Mouse (Mus musculus) limb, embryonic 10.5 days (tissue): Measurements from ENCODE around the gene A4galt. TPM values are rescaled to one million over a fixed set of nuclear protein-coding genes. Genes with fewer than 3 reads are reported as not detected.

Source experiments
- DNase-seq: peaks from one replicate; pipeline ENCODE4 v3.0.0-alpha.2; 2017; ENCODE audit warnings: low spot score
- H3K27ac ChIP-seq: fragments of 300-500 bp; sonication (generic); 2 replicates; pipeline ENCODE4 v1.5.1; 2016; ENCODE audit warnings: mild to moderate bottlenecking
- H3K27me3 ChIP-seq: fragments of 300-500 bp; sonication (generic); 2 replicates; pipeline ENCODE4 v1.6.1; 2016; ENCODE audit warnings: low read depth, mild to moderate bottlenecking; ENCODE audit not compliant: poor library complexity, severe bottlenecking
- H3K36me3 ChIP-seq: fragments of 300-500 bp; sonication (generic); 2 replicates; pipeline ENCODE4 v1.6.1; 2016; ENCODE audit warnings: mild to moderate bottlenecking, moderate library complexity
- H3K4me1 ChIP-seq: fragments of 300-500 bp; sonication (generic); 2 replicates; pipeline ENCODE4 v1.6.1; 2016
- H3K4me3 ChIP-seq: fragments of 300-500 bp; sonication (generic); 2 replicates; pipeline ENCODE4 v1.5.1; 2016; ENCODE audit warnings: mild to moderate bottlenecking, moderate library complexity
- H3K9me3 ChIP-seq: fragments of 300-500 bp; sonication (generic); replicated peaks from 2 replicates; pipeline ENCODE4 v1.6.1; 2016; ENCODE audit warnings: mild to moderate bottlenecking
- WGBS: fragments of 180-500 bp; shearing (Covaris S2); methylation state at CpG from one replicate; pipeline ENCODE4 v1.1.7; 2016; 5-methylcytosine and 5-hydroxymethylcytosine counted together
- polyA plus RNA-seq: library from polyadenylated mRNA; unstranded; fragments of >200 nt; fragmentation: Nextera tagmentation; extraction: Ambion mirVana; gene quantifications from 2 replicates; pipeline ENCODE4 v1.2.1, GENCODE M21; 2016

A4galt gene
- polyA plus RNA-seq, 1 experiment from 2014 or later, result not detected

DNA sequence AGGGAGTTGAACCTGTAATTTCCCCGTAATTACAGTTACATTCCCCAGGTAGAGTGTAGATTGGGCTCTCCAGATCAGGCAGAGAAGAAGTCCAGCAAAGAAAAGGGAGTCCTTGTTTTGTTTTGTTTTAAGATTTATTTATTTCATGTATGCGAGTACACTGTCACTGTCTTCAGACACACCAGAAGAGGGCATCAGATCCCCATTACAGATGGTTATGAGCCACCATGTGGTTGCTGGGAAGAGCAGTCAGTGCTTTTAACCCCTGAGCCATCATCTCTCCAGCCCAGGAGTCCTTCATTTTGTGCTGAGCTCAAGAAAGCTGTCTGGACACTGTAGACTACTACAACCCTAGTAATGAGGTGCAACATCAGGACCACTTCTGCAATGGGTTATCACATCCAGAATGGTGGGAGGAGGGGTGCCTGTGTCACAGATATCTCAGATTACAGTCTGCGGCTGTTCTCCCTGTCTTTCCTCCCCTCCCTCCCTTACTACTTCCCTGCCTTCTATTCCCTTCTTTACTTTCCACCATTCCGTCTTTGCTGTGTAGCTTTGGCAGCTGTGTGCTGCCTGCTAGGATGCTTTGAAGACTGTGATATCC, 42.4 kb downstream of the A4galt start:
- peak overlapping the region; percentile 19; the same call in 1 of the 2 replicates for H3K27ac ChIP-seq
- WGBS, result 38% methylated on average over 4 of the region's 4 CpGs
- peaks cover 26% of the 10 kb centered on the region for H3K4me1 ChIP-seq
- no peaks in the 10 kb centered on the region for H3K36me3 ChIP-seq
- no peaks in the 10 kb centered on the region for H3K27me3 ChIP-seq
- no peaks in the 10 kb centered on the region for H3K9me3 ChIP-seq
- peak overlapping the region; percentile 39 for H3K4me3 ChIP-seq
- DNase-seq, result peak; percentile 43

DNA sequence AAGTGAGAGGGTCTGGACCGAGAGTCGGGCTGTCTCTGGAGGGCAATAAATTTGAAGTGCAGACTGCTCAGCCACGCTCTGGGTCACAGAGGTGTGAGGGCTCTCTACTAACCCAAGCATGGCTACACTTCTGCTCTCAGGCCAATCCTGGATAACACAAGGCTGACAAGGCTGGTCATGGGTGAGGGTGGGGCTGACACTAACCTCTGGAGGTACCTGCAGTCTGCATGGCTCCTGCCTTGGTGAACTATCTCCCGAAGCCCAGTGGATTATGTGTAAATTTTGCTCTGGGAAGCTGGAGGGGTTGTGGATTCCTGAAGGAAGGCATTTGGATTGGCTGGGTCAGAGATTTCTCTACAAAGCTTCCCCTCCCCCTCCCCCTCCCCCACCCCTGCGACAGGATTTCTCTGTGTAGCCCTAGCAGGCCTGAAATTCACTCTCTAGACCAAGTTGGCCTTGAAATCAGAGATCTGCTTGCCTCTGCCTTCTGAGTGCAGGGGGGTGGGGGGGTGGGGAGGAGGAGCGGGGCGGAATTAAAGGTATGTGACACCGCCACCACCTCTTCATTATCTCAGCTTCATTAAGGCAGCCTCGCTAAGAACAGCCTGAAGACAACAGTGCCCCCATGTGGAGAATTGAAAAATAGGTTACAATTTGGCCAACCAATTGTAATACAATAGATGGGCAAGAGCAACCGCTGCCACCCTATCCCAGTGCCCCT, 46.7 kb downstream of the A4galt start:
- Histone ChIP-seq H3K9me3 (no peaks in the 10 kb centered on the region), H3K36me3 (no peaks in the 10 kb centered on the region), H3K4me1 (peaks cover 25% of the 10 kb centered on the region), H3K27me3 (no peaks in the 10 kb centered on the region), H3K27ac (peak overlapping the region; percentile 46; the same call in 1 of the 2 replicates), H3K4me3 (no peak overlapping the region)
- peak; percentile 46 for DNase-seq
- WGBS, result 20% methylated on average over 10 of the region's 10 CpGs

DNA sequence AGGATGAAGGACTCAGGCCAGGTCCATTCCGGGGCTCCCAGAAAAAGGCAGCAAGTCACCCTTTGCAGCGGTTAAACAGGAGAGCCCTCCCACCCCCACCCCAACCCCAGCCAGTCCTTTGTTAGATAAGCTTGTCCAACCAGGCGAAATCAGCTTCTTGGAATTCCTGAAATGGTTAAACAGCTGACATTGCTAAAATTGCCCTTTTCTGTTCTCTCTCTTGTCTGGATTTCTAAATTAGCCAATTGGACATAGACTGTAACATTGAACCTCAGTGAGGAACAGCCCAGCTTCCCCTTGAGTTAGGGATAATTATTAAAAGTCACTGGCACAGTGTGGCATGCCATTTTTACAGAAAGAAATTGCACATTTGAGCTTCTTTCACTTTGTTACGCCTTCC, 49.2 kb downstream of the A4galt start:
- H3K36me3 ChIP-seq, result no peaks in the 10 kb centered on the region
- WGBS, result 87% methylated on average over 4 of the region's 4 CpGs
- no peaks in the 10 kb centered on the region for H3K27me3 ChIP-seq
- no peak overlapping the region for H3K27ac ChIP-seq
- DNase-seq, result no peak
- no peaks in the 10 kb centered on the region for H3K9me3 ChIP-seq
- no peak overlapping the region for H3K4me3 ChIP-seq
- H3K4me1 ChIP-seq, result peaks cover 11% of the 10 kb centered on the region

DNA sequence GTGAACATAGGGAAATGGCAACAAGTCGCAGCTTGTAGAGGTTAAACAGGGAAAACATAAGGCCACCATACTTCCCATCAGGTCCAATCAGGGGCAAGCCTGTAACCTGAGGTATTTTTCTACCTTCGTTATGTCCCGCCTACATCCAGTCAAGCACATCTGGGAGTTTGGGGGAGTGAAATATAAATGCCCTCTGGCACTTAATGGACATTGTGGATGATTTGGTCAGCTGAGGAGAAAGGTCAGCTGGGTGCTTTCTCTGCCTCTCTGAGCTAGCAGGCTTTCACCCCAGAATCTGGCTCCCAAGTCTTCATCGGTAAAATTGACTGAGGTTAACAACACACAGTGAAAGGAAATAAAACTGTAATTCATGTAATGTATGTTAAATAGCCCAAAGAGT, 58.2 kb downstream of the A4galt start:
- 95% methylated on average over 4 of the region's 4 CpGs for WGBS
- no peak for DNase-seq

DNA sequence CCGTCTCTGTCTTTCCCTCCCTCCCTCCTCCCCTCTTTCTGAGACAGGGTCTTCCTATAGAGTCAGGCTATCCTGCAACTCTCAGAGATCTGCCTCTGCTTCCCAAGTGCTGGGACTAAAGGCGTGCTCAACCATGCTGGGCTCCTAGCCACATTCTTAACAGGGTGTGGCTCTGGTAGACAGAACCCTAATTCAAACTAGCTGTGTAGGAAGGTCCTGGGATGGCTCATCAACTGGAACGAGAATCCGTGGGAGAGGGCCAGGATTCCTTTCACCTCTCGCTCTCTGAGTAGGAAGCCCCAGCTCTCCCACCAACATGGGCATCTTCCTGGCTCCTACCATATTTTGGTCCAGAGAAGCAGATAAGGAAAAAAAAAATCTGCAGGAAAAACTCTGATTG, 69.2 kb downstream of the A4galt start:
- H3K4me1 ChIP-seq, result no peaks in the 10 kb centered on the region
- no peaks in the 10 kb centered on the region for H3K36me3 ChIP-seq
- H3K27me3 ChIP-seq, result no peaks in the 10 kb centered on the region
- no peak overlapping the region for H3K27ac ChIP-seq
- 78% methylated on average over 5 of the region's 5 CpGs for WGBS
- no peak for DNase-seq
- H3K9me3 ChIP-seq, result no peaks in the 10 kb centered on the region
- H3K4me3 ChIP-seq, result no peak overlapping the region

More for the DNA sequence above, 58.2 kb downstream of the A4galt start:
- Histone ChIP-seq H3K4me1 (no peaks in the 10 kb centered on the region), H3K9me3 (0 out of 2 replicates have a peak, but pooled peaks cover 2% of the 10 kb centered on the region), H3K27ac (no peak overlapping the region), H3K36me3 (no peaks in the 10 kb centered on the region), H3K27me3 (no peaks in the 10 kb centered on the region), H3K4me3 (no peak overlapping the region)

DNA sequence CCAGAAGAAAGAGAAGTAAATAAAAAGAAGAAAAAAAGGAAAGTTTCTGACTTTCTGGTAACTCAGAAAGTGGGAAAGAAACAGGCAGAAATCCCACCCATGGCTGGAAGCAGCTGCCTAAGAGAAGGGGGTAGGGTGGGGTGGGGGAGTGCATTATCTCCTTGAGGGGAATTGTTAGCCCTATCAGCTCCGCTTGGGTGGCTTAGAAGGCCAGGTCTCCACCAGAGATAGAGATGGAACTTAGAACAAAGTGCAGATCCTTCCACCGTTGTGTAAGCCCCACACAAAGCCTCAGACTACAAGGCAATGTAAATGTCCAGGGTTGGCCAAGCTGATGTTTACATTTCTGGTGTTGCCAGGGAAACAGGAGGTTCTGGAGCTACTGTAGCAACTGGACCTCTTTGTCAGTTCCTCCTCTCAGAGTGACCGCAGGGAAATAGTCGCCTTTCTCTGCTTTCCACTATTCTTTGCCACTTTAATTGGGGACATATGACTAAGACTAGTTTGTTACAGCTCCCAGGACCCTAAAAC, 69.7 kb downstream of the A4galt start:
- Histone ChIP-seq H3K36me3 (no peaks in the 10 kb centered on the region), H3K27me3 (no peaks in the 10 kb centered on the region), H3K9me3 (no peaks in the 10 kb centered on the region), H3K4me3 (no peak overlapping the region), H3K27ac (no peak overlapping the region), H3K4me1 (no peaks in the 10 kb centered on the region)
- DNase-seq, result no peak
- WGBS, result 72% methylated on average over 4 of the region's 4 CpGs

DNA sequence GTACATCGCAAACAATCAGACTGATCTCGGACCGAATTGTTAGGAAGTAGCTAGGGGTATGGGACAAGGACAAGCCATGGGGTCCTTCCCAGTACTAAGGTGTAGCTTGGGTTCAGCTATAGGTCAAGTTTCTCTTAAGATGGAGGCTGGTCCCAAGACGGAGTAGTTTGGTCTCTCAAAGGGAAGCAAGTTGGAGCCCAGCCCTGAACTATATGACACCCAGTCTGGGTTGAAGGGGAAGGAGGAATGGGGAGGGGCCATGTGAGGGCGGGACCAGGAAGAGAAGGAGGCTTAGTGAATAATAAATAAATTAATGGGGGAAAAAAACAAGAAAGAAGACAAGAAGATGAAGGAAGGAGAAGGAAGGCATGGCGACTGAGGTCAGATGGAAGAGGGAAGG, 71.6 kb downstream of the A4galt start:
- DNase-seq, result no peak
- 91% methylated on average over 6 of the region's 6 CpGs for WGBS
- Histone ChIP-seq H3K27me3 (no peaks in the 10 kb centered on the region), H3K27ac (no peak overlapping the region), H3K4me1 (no peaks in the 10 kb centered on the region), H3K36me3 (no peaks in the 10 kb centered on the region), H3K9me3 (no peaks in the 10 kb centered on the region), H3K4me3 (no peak overlapping the region)

Other genes starting within 250 kb of the A4galt start
- gene Nfam1, start 218.5 kb downstream of the A4galt start, polyA plus RNA-seq, result 2.6 and 2.9 TPM in 2 replicates
- 42.8 and 49.1 TPM in 2 replicates for gene Serhl, start 162.3 kb downstream of the A4galt start, polyA plus RNA-seq
- gene Rrp7a, start 129.0 kb downstream of the A4galt start, polyA plus RNA-seq, result 66.9 and 76.5 TPM in 2 replicates
- gene Poldip3, start 102.4 kb downstream of the A4galt start, polyA plus RNA-seq, result 183 and 193 TPM in 2 replicates
- gene Cyb5r3, start 79.2 kb downstream of the A4galt start, polyA plus RNA-seq, result 163 and 174 TPM in 2 replicates
- gene Arfgap3, start 98.5 kb upstream of the A4galt start, polyA plus RNA-seq, result 22.8 and 34.0 TPM in 2 replicates
- gene Pacsin2, start 212.8 kb upstream of the A4galt start, polyA plus RNA-seq, result 56.9 and 61.0 TPM in 2 replicates